Mouse (Mus musculus) cerebral cortex, adult 2 months (tissue): ENCODE measurements around the gene Numa1.

ENCODE experiments used
- WGBS: fragments of 180-500 bp; shearing (Covaris S2); methylation state at CpG from one replicate; pipeline ENCODE4 v1.1.7; 2018; 5-methylcytosine and 5-hydroxymethylcytosine counted together

Gene Numa1

GRCm38 (mm10) chr7:101938348-101938747, 4.4 kb downstream of the Numa1 start:
- WGBS, result 80% methylated on average over 2 of the region's 2 CpGs

DNA sequence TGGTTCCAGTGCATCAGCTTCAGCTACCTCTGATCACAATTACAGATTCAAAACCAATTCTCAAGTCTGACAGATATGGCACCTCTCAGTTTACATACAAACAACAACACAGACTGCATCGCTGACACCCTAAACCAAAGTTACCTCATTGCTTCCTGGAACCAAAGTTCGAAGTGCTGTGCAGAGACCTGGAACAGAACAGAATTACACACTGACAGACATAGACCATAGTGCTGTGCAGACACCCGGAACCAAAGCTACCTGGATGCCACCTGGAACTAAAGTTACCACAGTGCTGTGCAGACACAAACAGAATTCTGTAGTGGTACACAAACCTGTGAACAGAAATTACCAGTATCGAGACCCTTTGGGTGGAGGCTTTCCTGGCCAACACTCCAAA, 5.8 kb downstream of the Numa1 start:
- 96% methylated on average over 4 of the region's 4 CpGs for WGBS

DNA sequence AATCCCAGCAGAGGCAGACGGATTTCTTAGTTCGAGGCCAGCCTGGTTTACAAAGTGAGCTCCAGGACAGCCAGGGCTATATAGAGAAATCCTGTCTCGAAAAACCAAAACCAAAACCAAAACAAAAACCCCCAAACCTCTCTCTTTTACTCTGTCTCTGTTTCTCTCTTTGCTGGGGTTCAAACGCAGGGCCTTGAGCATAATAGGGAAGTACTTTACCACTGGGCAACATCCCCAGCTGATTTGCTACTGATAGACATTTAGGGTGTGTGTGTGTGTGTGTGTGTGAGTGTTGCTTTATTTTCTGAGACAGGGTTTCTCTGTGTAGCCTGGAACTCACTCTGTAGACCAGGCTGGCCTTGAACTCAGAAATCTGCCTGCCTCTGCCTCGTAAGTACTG, 15.1 kb downstream of the Numa1 start:
- 92% methylated on average over 5 of the region's 5 CpGs for WGBS

DNA sequence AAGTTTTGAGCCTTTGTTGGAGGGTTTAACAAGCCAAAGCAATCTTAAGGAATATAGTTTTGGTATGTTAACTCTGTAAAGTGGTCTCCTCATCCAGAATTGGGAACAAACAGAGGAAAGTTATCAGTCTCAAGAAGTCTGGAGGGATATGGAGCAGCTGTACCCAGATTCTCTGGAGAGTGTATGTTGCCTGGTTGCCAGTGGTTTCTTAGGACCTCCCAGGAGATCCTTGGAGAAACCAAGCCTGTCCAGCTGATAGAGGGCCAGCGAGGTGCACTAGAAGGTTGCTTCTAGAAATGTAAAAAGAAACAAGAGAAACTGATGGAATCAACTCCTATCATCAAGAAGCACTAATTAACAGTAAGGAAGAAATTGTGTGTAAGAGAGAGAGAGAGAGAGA, 17.7 kb downstream of the Numa1 start:
- WGBS, result 84% methylated on average over 1 of the region's 1 CpGs

- 28% methylated on average over 2 of the region's 2 CpGs for WGBS
Measured at GRCm38 (mm10) chr7:101952098-101952497, 18.2 kb downstream of the Numa1 start.

DNA sequence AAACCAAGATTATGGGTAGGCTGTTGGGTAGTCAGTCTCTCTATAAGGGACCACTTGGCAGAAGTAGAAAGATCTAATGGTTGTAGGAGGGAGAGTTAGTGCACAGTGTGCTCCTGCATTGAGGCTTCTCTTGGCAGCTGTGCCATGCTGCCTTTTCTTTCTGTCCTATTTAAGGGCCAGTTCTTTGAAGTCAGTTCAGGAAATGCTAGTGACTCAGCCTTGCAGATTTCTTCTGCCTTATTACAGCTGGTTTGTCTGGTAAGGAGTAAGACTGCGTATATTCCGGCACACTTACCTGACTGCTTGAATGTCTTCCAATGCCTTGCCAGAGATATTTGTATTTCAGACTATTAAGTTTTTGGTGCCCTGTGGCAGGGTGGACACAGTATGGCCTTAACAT, 20.3 kb downstream of the Numa1 start:
- WGBS, result 36% methylated on average over 2 of the region's 2 CpGs

DNA sequence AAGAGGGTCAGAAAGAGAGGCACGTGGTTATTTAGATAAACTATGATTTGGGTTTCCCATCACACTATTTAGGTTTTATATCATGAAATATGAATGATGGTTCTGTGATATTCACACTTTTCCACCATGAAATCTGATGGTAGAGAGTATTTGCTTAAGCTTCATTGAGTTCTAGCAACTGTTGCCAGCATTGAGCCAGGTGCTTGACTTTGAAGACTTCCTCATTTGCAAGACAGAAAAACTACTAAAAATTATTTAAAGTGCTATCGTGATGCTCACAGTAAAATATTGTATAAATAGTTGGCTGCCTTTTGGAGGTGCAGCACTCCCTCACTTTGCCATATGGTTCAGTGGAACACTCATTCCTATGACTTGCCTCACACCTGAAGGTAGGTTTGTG, 21.4 kb downstream of the Numa1 start:
- WGBS, result 57% methylated on average over 2 of the region's 2 CpGs

GRCm38 (mm10) chr7:101955862-101956261, 22.0 kb downstream of the Numa1 start:
- WGBS, result 82% methylated on average over 4 of the region's 4 CpGs

DNA sequence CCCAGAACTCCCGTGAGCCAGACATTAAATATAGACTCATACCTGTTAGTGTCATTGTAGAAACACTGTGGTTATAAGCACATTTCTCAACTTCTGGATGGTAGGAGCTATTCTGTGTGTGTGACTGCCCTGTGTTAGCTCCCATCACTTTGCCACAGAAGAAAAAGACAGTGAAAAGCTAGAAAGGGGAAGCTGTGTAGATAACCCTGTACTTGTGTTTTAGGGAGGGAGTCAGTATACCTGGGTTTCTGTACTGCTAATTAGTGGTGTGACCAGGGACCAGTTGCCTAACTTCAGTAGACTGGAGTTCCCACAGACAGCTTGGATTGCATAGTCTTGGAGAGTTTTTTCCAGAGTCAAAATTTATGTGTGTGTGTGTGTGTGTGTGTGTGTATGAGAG, 22.6 kb downstream of the Numa1 start:
- WGBS, result 82% methylated on average over 1 of the region's 1 CpGs

- WGBS, result 89% methylated on average over 5 of the region's 5 CpGs
Measured at GRCm38 (mm10) chr7:101956911-101957310, 23.0 kb downstream of the Numa1 start.

- 97% methylated on average over 2 of the region's 2 CpGs for WGBS
Measured at GRCm38 (mm10) chr7:101962829-101963228, 28.9 kb downstream of the Numa1 start.

- 86% methylated on average over 2 of the region's 2 CpGs for WGBS
Measured at GRCm38 (mm10) chr7:101963621-101964020, 29.7 kb downstream of the Numa1 start.

DNA sequence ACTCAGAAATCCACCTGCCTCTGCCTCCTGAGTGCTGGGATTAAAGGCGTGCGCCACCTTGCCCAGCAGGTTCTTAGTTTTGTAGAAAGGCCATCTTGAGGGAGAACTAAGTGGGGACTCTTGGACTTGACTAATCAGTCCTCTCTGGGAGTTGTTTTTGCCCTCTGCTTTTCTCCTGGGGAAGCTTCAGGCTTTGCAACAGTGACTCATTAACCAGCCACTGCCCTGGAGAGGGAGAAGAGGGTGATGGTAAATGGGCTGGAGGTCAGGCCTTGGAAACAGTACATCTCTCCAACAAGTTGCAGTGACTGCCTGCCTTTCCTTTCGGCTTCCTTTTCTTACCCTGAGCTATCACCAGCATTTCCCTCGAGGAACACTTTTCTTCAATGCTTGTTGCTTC, 30.6 kb downstream of the Numa1 start:
- 89% methylated on average over 4 of the region's 4 CpGs for WGBS

GRCm38 (mm10) chr7:101965606-101966005, 31.7 kb downstream of the Numa1 start:
- WGBS, result 55% methylated on average over 2 of the region's 2 CpGs

- WGBS, result 44% methylated on average over 1 of the region's 1 CpGs
Measured at GRCm38 (mm10) chr7:101967256-101967655, 33.3 kb downstream of the Numa1 start.

- 48% methylated on average over 2 of the region's 2 CpGs for WGBS
Measured at GRCm38 (mm10) chr7:101968751-101969150, 34.8 kb downstream of the Numa1 start.

DNA sequence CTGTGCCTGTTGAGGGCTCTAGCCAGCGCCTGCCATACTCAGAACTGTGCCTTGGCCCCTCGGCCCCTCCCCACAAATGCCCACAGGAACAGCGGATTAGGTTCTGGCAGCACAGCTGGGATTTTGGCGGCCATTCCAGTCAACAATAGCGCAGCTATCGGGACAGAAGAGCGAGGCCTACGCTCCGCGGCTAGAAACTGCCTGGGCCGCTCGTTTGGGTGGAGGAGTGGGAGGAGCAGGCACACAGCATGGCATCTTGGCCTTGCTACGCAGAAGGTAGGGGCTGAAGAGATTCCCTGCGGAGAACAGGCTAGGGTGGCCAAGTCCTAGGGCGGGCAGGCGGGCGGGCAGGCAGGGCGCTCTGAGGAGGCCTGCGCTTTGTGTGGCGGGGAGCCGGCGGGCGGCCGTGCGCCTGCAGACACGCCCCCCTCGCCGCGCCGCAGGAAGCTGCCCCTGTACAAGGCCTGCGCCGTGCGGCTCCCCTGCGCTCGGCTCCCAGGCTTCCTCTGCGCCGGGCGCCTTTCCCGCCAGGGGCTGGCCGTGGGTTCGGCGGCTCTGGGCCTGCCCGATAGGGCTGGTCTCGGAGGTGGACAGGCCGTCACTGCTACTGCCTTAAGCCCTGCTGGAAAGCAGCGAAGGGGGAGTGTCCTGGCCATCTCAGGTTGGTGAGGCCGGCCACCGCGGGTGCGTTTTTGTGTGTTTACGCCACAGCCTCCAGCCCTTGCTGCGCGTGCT, 36.0 kb downstream of the Numa1 start:
- under 1% methylated on average over 48 of the region's 53 CpGs for WGBS

DNA sequence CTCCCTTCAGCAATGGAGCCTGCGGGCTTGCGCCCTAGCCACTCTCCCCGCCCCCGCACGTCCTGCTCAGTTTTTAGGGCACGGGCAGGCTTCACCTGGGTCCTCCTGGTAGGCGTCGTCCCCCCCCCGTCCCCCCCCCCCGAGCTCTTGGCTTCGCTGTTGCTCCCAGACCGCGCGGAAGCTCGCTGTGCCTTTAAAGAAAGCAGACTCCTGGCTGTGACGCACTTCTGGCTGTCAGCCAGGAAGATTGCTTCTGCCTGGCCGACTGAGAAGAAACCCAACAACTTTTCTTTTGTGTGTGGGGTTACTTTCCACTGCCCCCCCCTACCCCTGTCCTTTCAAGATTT, 36.5 kb downstream of the Numa1 start:
- WGBS, result under 1% methylated on average over 17 of the region's 17 CpGs

DNA sequence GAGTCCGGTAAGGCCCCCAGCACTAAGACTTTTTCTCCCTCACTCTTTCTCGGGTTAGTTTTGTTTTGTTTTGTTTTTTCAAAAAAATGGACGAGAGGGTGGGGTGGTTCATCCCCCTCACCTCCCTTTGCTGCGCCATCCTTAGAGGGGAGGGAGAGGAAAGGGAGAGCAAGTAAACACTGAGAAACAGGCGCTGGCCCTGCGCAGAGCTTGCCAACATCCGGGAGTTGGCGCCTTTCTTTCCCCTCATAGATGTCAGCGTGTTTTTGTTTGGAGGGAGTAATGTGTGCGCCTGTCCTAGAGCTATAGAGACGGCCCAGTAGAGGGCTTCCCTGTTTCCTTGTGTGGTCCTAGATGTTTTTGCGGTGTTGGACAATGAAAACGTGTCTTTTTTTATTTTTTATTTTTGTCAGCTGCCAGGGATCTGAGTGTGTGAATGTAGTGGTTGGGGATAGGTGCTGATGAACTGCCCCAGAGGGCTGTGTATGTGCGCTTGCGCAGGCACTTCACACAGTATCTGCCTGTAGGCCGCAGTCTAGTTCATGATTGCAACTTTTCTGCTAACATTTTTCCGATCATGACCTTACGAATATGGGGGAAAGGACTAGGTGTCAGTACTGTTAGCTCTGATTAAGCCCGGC, 37.0 kb downstream of the Numa1 start:
- 1% methylated on average over 19 of the region's 19 CpGs for WGBS

GRCm38 (mm10) chr7:101971721-101972120, 37.8 kb downstream of the Numa1 start:
- 18% methylated on average over 2 of the region's 2 CpGs for WGBS

- WGBS, result 86% methylated on average over 3 of the region's 3 CpGs
Measured at GRCm38 (mm10) chr7:101973730-101974129, 39.8 kb downstream of the Numa1 start.

GRCm38 (mm10) chr7:101974505-101974904, 40.6 kb downstream of the Numa1 start:
- WGBS, result 18% methylated on average over 2 of the region's 2 CpGs

- 82% methylated on average over 1 of the region's 1 CpGs for WGBS
Measured at GRCm38 (mm10) chr7:101982735-101983134, 48.8 kb downstream of the Numa1 start.

DNA sequence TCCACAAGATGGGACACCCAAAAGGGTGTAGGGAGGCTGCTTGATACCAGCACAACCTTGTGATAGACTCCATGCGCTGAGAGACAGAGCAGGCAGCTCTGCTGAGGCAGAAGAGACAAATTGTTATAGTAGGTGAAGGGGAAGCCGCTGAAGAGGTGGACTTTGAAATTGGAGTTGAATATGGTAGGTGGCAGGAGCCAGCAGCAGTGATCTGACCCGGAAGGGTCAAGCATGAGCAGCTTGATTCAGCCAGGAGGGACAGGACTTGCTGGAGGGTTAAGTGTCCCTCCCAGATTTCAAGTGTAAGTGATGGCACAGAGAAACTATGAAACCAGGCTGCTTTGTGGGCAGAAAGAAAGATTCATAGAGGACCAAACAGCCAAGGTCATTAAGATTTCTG, 51.2 kb downstream of the Numa1 start:
- WGBS, result 95% methylated on average over 3 of the region's 3 CpGs
